Mouse (Mus musculus) CH12.LX (cell line): ENCODE measurements at regions not wholly inside any gene's neighbourhood (a gene's known extent, or its start where the extent isn't known, plus 50 kb on each side); places are given as distances from the start of the nearest gene placed in this dataset.

Experiments
- DNase-seq: peaks from one replicate; pipeline ENCODE4 v3.0.0-alpha.2; 2013; ENCODE audit errors: extremely low read depth
- H3K27ac ChIP-seq: 2 replicates; pipeline ENCODE4 v1.5.1; 2012; ENCODE audit warnings: low read depth, mild to moderate bottlenecking, control low read depth, moderate library complexity; ENCODE audit not compliant: insufficient read depth
- H3K27me3 ChIP-seq: replicated peaks from 2 replicates; pipeline ENCODE3; 2012; ENCODE audit warnings: inconsistent platforms
- H3K36me3 ChIP-seq, 2 experiments: replicated peaks in 1 of 2; 2 replicates each; pipeline versions ENCODE3 to v1.6.1; 2012; ENCODE audit warnings: inconsistent platforms in 1 of 2, low read length in 1 of 2, mild to moderate bottlenecking in 1 of 2, mixed read lengths in 1 of 2, moderate library complexity in 1 of 2; ENCODE audit not compliant: control insufficient read depth in 1 of 2, insufficient read depth in 1 of 2
- H3K4me1 ChIP-seq, 2 experiments: 2 replicates each; pipeline ENCODE4 v1.6.1; 2012; ENCODE audit warnings: inconsistent platforms in 1 of 2, moderate library complexity in 1 of 2; ENCODE audit not compliant: insufficient read depth in 2 of 2, control insufficient read depth in 1 of 2
- H3K4me2 ChIP-seq: 2 replicates; pipeline ENCODE4 v1.6.1; 2012; ENCODE audit warnings: low read depth, mild to moderate bottlenecking, control low read depth; ENCODE audit not compliant: poor library complexity, insufficient read depth, severe bottlenecking
- H3K4me3 ChIP-seq, 3 experiments: fragments of 150-350 bp in 1 of 3; sonication (generic) in 1 of 3; replicated peaks in 1 of 3; 2 replicates each; pipeline versions ENCODE3 to v1.5.1; 2011 to 2012; ENCODE audit warnings: low read depth in 2 of 3, low read length in 2 of 3, mild to moderate bottlenecking in 2 of 3, moderate library complexity in 2 of 3, control low read depth in 1 of 3, improper control_type of control experiment in 1 of 3, inconsistent platforms in 1 of 3, mixed read lengths in 1 of 3; ENCODE audit not compliant: poor library complexity in 1 of 3
- H3K79me2 ChIP-seq: replicated peaks from 2 replicates; pipeline ENCODE4 v1.6.1; 2012; ENCODE audit warnings: mild to moderate bottlenecking, moderate library complexity; ENCODE audit not compliant: control insufficient read depth, poor library complexity, insufficient read depth, severe bottlenecking; ENCODE audit errors: extremely low read depth
- H3K9ac ChIP-seq: 2 replicates; pipeline ENCODE4 v1.6.1; 2012; ENCODE audit warnings: low read depth, mild to moderate bottlenecking, control low read depth, moderate library complexity; ENCODE audit not compliant: insufficient read depth
- H3K9me3 ChIP-seq: replicated peaks from 2 replicates; pipeline ENCODE3; 2012; ENCODE audit warnings: low read length, inconsistent platforms, mixed read lengths
- BHLHE40 ChIP-seq: IDR thresholded peaks from 2 replicates; pipeline ENCODE4 v1.6.1; 2011; ENCODE audit warnings: mild to moderate bottlenecking, low read depth, low read length, improper control_type of control experiment
- ETS1 ChIP-seq: conservative IDR thresholded peaks from 2 replicates; pipeline ENCODE4 v1.6.1; 2012; ENCODE audit warnings: low read depth, mild to moderate bottlenecking, inconsistent platforms, low read length, improper control_type of control experiment, moderate library complexity
- IRF4 ChIP-seq: IDR thresholded peaks from 2 replicates; pipeline ENCODE4 v1.6.1; 2014; ENCODE audit warnings: low read depth, mild to moderate bottlenecking, inconsistent platforms, low read length, improper control_type of control experiment
- JUN ChIP-seq: IDR thresholded peaks from 2 replicates; pipeline ENCODE4 v1.6.1; 2011; ENCODE audit warnings: low read depth, mild to moderate bottlenecking, low read length, improper control_type of control experiment, moderate library complexity; ENCODE audit not compliant: insufficient read depth
- JUND ChIP-seq: conservative IDR thresholded peaks from 2 replicates; pipeline ENCODE4 v1.6.1; 2011; ENCODE audit warnings: low read depth, low read length, improper control_type of control experiment
- KAT2A ChIP-seq: IDR thresholded peaks from 2 replicates; pipeline ENCODE4 v1.6.1; 2012; ENCODE audit warnings: low read length, improper control_type of control experiment, inconsistent platforms; ENCODE audit not compliant: insufficient replicate concordance
- MAZ ChIP-seq: IDR thresholded peaks from 2 replicates; pipeline ENCODE4 v1.6.1; 2012; ENCODE audit warnings: low read depth, mild to moderate bottlenecking, inconsistent platforms, low read length, improper control_type of control experiment, moderate library complexity
- MEF2A ChIP-seq: IDR thresholded peaks from 2 replicates; pipeline ENCODE4 v1.6.1; 2014; ENCODE audit warnings: low read depth, mild to moderate bottlenecking, inconsistent platforms, low read length, improper control_type of control experiment, borderline replicate concordance
- MXI1 ChIP-seq: IDR thresholded peaks from 2 replicates; pipeline ENCODE4 v1.6.1; 2011; ENCODE audit warnings: mild to moderate bottlenecking, low read depth, low read length, improper control_type of control experiment
- MYC ChIP-seq: IDR thresholded peaks from 2 replicates; pipeline ENCODE4 v1.6.1; 2011; ENCODE audit warnings: low read depth, mild to moderate bottlenecking, improper control_type of control experiment, low read length
- NELFE ChIP-seq: IDR thresholded peaks from 2 replicates; pipeline ENCODE4 v1.6.1; 2011; ENCODE audit warnings: low read depth, low read length, improper control_type of control experiment
- SIN3A ChIP-seq: IDR thresholded peaks from 2 replicates; pipeline ENCODE4 v1.6.1; 2012; ENCODE audit warnings: low read length, improper control_type of control experiment, inconsistent platforms
- SMC3 ChIP-seq: IDR thresholded peaks from 2 replicates; pipeline ENCODE4 v1.6.1; 2011; ENCODE audit warnings: low read depth, low read length, improper control_type of control experiment
- TCF12 ChIP-seq: IDR thresholded peaks from 2 replicates; pipeline ENCODE4 v1.6.1; 2014; ENCODE audit warnings: low read depth, mild to moderate bottlenecking, inconsistent platforms, low read length, improper control_type of control experiment
- USF1 ChIP-seq: IDR thresholded peaks from 2 replicates; pipeline ENCODE4 v1.6.1; 2014; ENCODE audit warnings: low read depth, mild to moderate bottlenecking, inconsistent platforms, low read length, improper control_type of control experiment
- ZKSCAN1 ChIP-seq: IDR thresholded peaks from 2 replicates; pipeline ENCODE4 v1.6.1; 2012; ENCODE audit warnings: low read depth, inconsistent platforms, low read length, improper control_type of control experiment, borderline replicate concordance
- ZNF384 ChIP-seq: IDR thresholded peaks from 2 replicates; pipeline ENCODE4 v1.6.1; 2012; ENCODE audit warnings: low read depth, low read length, improper control_type of control experiment, inconsistent platforms
- dilution Hi-C: fragments of 300-500 bp; cut with MboI; formaldehyde crosslinking; loops from 2 replicates; pipeline ENCODE4 v1.14.3; 2020; ENCODE audit warnings: low sequenced_read_pairs; ENCODE audit not compliant: extremely low pct_unique_long_range_greater_than_20kb, extremely low pct_ligation_motif_present
- in situ Hi-C: fragments of 300-500 bp; cut with MboI; formaldehyde crosslinking; loops from 3 replicates; pipeline ENCODE4 v1.14.3; 2019; ENCODE audit warnings: low sequenced_read_pairs, low pct_ligation_motif_present, low pct_unique_long_range_greater_than_20kb, mixed read lengths

DNA sequence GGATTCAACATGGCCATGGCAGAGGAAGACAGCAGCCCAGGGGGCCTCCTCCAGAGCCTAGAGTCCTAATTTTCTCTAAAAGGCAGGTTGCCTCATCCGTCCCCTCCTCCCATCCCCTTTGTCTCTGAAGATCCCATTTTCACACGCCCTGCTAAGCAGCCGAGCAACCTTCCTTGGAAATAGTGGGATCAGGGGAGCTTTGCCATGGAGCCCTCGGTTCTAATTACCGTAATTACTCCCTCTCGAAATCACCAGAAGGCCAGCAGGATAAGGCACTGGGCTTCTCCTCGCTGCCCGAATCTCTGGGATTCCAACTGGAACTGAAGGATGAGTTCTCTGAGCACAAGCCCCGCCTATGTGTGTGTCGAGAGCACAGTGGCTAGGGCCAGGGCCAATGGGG, 63.5 kb upstream of the Irx3 start:
- DNase-seq, result no peak
- in situ Hi-C loops, result no loop called here
- H3K4me3 ChIP-seq, result no peak overlapping the region
- peaks cover 79% of the 10 kb centered on the region for H3K9me3 ChIP-seq
- no peak overlapping the region for H3K4me2 ChIP-seq
- no peak overlapping the region for H3K9ac ChIP-seq
- H3K27me3 ChIP-seq, result no peaks in the 10 kb centered on the region
- dilution Hi-C loops, result no loop called here
- H3K27ac ChIP-seq, result no peak overlapping the region
- no peaks in the 10 kb centered on the region for H3K4me1 ChIP-seq
- H3K79me2 ChIP-seq, result no peaks in the 10 kb centered on the region
- no peaks in the 10 kb centered on the region for H3K36me3 ChIP-seq
- no peak for TF ChIP-seq KAT2A
- no peak for TF ChIP-seq TCF12
- TF ChIP-seq IRF4, result no peak
- TF ChIP-seq MYC, result no peak
- no peak for TF ChIP-seq MAZ
- TF ChIP-seq MXI1, result no peak
- TF ChIP-seq ZNF384, result no peak
- no peak for TF ChIP-seq SMC3
- TF ChIP-seq NELFE, result no peak
- no peak for TF ChIP-seq ETS1
- TF ChIP-seq JUND, result no peak
- no peak for TF ChIP-seq JUN
- no peak for TF ChIP-seq MEF2A

DNA sequence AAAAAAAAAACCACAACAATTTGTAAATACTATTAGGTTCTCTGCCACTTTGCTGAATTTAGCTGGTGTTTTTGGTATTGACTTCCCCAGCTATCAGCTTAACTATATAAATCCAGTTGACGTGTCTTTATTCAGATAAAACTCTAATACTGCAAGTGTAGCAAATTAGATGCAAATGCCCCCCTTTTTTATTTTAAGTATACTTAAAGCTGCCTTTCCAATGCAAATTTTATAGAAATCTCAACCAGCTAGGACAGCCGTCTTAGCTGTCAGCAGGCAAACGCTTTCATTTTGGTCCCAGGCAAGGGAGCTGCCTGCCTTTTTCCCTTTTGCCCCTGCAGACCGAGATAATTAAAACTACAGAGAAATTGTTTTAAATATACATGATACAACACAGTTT, 61.6 kb upstream of the Irx3 start:
- TF ChIP-seq SMC3 (no peak), ZKSCAN1 (no peak), USF1 (no peak), TCF12 (no peak), KAT2A (no peak), ETS1 (no peak), MYC (no peak), BHLHE40 (no peak), SIN3A (no peak)
- TF ChIP-seq, all 38 proteins: peak for 0
- H3K9me3 ChIP-seq, result peaks cover 76% of the 10 kb centered on the region
- dilution Hi-C loops, result no loop called here

More for the DNA sequence above, 61.6 kb upstream of the Irx3 start:
- no peak for DNase-seq
- Histone ChIP-seq H3K27me3 (no peaks in the 10 kb centered on the region), H3K36me3 (no peaks in the 10 kb centered on the region), H3K4me1 (no peaks in the 10 kb centered on the region), H3K4me2 (no peak overlapping the region), H3K4me3 (no peak overlapping the region), H3K9ac (no peak overlapping the region), H3K79me2 (no peaks in the 10 kb centered on the region), H3K27ac (no peak overlapping the region)
- in situ Hi-C loops, result no loop called here
